Mouse (Mus musculus) ovary, adult 18-20 months (tissue): ENCODE data around the gene Olfr104-ps.

ENCODE experiments used
- DNase-seq: peaks from one replicate; pipeline ENCODE4 v3.0.0; 2022; ENCODE audit warnings: low spot score, mixed read lengths

Olfr104-ps gene

GRCm38 (mm10) chr17:37359282-37359681 is at the start of gene Olfr104-ps:
Gene Olfr104-ps, plus strand, starts transcription at chr17:37359582.
- DNase-seq, result no peak

GRCm38 (mm10) chr17:37310146-37310699 is 49.2 kb upstream of the Olfr104-ps start:
- DNase-seq, result no peak

GRCm38 (mm10) chr17:37316954-37317353 is 42.4 kb upstream of the Olfr104-ps start, which contains the start of gene Olfr102:
Gene Olfr102, minus strand, starts transcription at chr17:37317054.
- DNase-seq, result no peak

- no peak for DNase-seq
These were observed 19.8 kb upstream of the Olfr104-ps start, which contains the start of gene Olfr103 for GRCm38 (mm10) chr17:37339598-37339997. Gene Olfr103, minus strand, starts transcription at chr17:37339698.

DNA sequence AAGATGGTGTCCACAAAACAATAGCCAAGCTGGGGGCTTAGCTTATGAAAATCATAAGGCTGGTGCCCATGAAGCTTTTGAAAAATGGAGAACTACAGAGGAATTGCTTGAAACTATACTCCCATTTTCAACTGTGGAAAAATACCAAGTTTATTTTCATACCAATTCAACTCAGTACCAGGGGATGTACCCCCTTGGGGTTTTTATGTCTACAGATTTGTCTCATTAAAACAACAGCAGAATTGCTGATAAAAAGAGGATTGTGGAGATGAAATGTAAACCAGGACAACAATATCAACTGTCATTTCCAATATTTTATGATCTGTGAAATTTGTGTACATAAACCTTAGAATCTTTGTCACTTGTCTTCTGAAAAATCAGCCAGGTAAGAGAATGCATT is 19.4 kb downstream of the Olfr104-ps start, which contains the start of gene Olfr105-ps:
TSS of gene Olfr105-ps (plus strand) at position 301 of the 400 bp plus-strand sequence.
- no peak for DNase-seq

GRCm38 (mm10) chr17:37390093-37390492 is 30.7 kb downstream of the Olfr104-ps start, which contains the start of gene Olfr106-ps:
Gene Olfr106-ps, plus strand, starts transcription at chr17:37390393.
- no peak for DNase-seq

DNA sequence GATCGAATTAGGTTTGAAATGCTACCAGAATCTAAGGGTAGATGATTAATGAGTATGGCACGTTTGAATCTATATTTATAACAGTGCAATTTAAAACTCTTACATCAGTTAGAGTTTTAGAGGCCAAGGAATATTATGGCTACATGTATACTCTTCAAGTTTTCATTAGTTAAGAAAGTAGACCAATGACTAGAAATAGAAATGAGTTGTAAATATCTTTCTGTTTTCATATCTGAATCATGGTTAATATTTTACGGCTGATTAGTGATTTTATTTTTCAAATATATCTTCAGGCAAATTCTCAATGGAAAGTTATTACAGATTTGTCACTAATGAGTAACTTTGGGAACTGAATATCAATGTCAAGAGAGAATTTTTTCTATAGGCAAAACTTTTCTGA is 39.5 kb downstream of the Olfr104-ps start, which contains the start of gene Olfr107:
TSS of gene Olfr107 (plus strand) at position 301 of the 400 bp plus-strand sequence.
- DNase-seq, result no peak

DNA sequence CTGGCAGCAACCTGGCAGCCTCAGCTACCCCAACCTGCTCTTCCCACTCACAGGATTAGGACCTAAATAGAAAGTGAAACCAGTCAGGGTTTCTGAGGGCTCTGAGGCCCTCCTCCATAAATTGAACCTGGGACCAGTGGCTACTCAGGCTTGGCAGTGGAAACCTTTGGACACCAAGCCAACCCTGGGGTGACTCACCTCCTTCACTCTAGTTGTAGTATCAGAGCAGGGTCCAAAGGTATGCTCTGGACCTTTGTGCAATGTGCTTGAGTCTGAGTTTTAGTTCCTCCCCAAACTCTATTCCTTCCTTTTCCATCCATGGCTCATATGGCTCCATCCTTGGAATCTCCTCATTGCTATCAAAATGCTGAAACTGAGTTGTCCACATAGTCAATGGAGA is 54.0 kb downstream of the Olfr104-ps start:
- no peak for DNase-seq
